Mouse (Mus musculus) right cerebral cortex, postnatal 25 days (tissue): ENCODE results near the gene Gtf3c6.

Experiments
- DNase-seq: peaks from one replicate; pipeline ENCODE4 v3.0.0; 2022

The Gtf3c6 gene

DNA sequence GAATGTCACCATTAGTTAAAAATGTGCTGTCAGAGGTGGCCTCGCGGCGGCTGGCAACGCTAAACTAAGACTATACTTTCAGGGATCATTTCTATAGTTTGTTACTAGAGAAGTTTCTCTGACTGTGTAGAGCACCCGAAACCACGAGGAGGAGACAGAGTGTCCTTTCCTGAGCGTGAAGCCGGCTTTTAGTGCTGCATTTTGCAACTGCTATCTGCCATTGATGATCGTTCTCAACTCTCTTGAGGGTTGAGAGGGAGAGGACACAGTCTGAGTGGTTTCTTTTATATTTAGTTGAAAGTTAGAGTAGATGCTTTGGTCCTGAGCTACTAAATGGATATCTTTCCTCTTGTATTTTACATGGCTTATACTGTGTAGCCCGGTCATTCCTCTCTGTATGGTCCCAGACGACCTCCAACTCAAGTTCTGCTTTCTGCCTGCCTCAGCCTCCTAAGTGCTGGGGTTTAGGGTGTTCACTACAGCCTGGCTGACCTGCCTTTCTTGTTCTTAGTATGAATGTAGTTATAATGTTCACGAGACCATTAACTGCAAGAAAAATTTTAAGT lies 576 bp upstream of the Gtf3c6 start:
- DNase-seq, result peak; percentile 23

- DNase-seq, result peak; percentile 25
These were observed 1.2 kb downstream of the Gtf3c6 start for GRCm38 (mm10) chr10:40256716-40257115.

- no peak for DNase-seq
These were observed 6.9 kb downstream of the Gtf3c6 start for GRCm38 (mm10) chr10:40250969-40251368.

DNA sequence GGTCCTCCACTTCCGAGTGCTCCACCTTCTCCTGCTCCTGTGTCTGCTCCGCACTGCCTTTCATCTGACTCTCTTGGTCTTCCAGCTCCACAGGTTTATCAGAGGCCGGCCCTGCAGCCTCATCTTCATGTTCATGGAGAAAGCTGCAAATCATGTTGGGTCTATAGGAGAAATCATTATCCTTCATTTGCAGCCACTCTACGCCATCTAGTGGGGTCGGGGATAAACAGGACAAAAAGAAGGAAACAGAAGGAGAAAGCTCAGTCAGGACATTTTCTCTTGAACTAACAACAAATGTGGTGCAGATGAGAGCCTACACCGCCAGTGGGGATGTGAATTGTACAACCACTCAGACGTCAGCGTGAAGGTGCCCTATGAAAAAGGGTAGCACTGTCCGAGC lies 8.3 kb downstream of the Gtf3c6 start:
- DNase-seq, result no peak

- no peak for DNase-seq
These were observed 10.7 kb downstream of the Gtf3c6 start for GRCm38 (mm10) chr10:40247166-40247716.

GRCm38 (mm10) chr10:40246374-40247165 lies 11.3 kb downstream of the Gtf3c6 start, which contains the start of gene Rpf2:
Rpf2 (minus strand) TSS chr10:40247036.
- DNase-seq, result peak; percentile 84

DNA sequence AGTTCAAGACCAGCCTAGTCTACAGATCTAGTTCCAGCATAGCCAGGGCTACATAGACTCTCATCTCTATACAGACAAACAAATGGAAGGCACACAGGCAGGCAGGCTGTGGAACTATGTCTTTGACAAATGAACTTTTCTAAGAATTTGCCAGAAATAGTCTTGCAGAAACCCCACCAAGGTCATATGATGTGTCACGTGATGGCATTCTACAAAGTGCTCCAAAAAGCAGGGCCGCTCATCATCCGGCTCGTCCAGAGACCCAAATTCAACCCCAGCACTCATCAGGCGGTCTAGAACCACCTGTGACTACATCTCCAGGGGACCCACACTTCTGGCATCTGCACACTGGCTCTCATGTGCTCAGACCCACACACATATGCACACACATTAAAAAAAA lies 20.1 kb downstream of the Gtf3c6 start:
- no peak for DNase-seq

- no peak for DNase-seq
These were observed 24.7 kb downstream of the Gtf3c6 start for GRCm38 (mm10) chr10:40233241-40233640.

GRCm38 (mm10) chr10:40232442-40232841 lies 25.5 kb downstream of the Gtf3c6 start:
- DNase-seq, result no peak

DNA sequence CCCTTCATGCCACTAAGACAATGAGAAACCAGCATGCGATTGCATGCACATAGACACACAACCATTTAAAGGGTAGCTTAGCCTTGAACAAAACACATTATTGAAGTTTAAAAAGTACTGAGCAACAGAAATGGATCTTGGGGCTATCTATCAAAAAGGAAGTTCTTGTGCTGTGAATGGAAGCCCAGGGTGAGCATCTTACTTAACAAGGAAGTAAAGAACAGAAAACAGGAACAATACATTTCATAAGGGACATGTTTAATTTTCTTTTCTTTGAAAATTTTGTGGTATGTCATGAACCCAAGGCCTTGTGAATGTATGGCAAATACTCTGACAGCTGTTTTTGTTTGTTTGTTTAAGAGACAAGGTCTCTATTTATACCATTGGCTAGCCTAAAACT lies 28.2 kb downstream of the Gtf3c6 start:
- no peak for DNase-seq

GRCm38 (mm10) chr10:40227660-40228303 lies 30.1 kb downstream of the Gtf3c6 start:
- no peak for DNase-seq

DNA sequence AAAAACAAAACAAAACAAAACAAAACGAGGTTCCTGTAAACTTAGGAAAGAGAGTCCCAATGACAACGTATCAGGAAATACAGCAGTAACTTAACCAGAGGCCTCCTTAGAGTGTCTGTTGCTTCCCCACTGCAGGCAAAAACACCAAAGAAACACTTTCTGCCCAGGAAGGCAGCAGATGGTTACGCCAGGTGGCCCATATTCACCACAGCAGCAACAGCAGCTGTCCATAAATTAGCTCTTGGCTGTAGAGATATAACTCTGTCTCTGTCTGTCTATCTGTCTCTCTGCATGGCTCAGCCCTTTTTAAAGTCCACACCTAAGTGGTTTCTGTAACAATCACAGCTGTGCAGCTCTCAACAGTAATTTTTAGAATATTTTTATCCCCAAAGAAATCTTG lies 39.0 kb downstream of the Gtf3c6 start:
- peak; percentile 14 for DNase-seq

DNA sequence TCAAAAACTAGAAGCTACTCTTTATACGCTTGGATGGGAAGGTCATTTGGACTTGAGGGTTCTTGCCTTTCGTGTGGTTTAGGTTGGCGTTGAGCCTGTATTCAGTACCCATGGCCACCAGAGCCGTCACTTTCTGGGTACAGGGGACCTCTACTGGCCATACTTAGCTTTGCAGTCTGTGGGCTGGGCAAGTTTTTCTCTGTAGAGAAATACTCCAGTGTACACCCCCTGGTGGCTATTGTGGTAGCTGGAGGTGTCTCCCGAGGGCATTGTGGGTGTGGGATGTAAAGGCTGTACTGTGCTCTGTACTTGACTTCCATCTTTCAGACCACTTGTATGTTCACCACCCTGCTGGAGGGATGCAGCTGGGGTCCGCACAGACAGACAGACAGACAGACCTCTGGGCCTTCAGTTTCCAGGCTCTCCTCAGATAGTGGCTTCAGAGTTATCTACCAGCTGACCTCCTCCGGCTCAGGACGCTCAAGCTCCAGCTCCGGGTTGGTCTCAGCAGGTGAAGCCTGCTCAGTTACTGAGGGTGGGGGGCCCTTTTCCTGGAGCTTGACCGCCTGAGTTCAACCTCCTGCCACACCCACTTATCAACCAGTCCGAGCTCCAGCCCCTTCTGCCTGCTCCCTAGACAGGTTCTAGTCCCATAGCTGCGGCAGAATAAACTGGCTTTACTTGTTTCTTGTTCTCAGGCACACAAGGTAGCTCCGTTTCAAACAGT lies 45.3 kb downstream of the Gtf3c6 start:
- DNase-seq, result peak; percentile 78
